Mouse (Mus musculus) right cerebral cortex, adult 2 months (tissue): ENCODE measurements around the gene Gapdh.

Experiments used
- DNase-seq, 2 experiments: peaks; one replicate each; pipeline ENCODE4 v3.0.0; 2021 to 2022; ENCODE audit warnings: low spot score in 2 of 2

Gene Gapdh

GRCm38 (mm10) chr6:125166051-125166751 lies at the start of gene Gapdh:
Gapdh (minus strand) TSS chr6:125166467.
- DNase-seq = peak; percentile 26 to 42

GRCm38 (mm10) chr6:125215148-125215954 lies 49.1 kb upstream of the Gapdh start, which contains the start of gene Vamp1:
Vamp1 (plus strand) TSS chr6:125215551.
- peak; percentile 96 to 98 for DNase-seq

GRCm38 (mm10) chr6:125213715-125214114 lies 47.4 kb upstream of the Gapdh start:
- no peak for DNase-seq

GRCm38 (mm10) chr6:125213129-125213528 lies 46.9 kb upstream of the Gapdh start:
- DNase-seq = no peak

- no peak for DNase-seq
Measured at GRCm38 (mm10) chr6:125212621-125213020, 46.4 kb upstream of the Gapdh start.

GRCm38 (mm10) chr6:125210436-125210835 lies 44.2 kb upstream of the Gapdh start:
- no peak for DNase-seq

GRCm38 (mm10) chr6:125197166-125197565 lies 30.9 kb upstream of the Gapdh start:
- no peak for DNase-seq

- DNase-seq = no peak
Measured at GRCm38 (mm10) chr6:125196301-125196700, 30.0 kb upstream of the Gapdh start.

GRCm38 (mm10) chr6:125195541-125196075 lies 29.3 kb upstream of the Gapdh start:
- DNase-seq = no peak

- no peak for DNase-seq
Measured at GRCm38 (mm10) chr6:125193390-125193789, 27.1 kb upstream of the Gapdh start.

- DNase-seq = no peak
Measured at GRCm38 (mm10) chr6:125192841-125193240, 26.6 kb upstream of the Gapdh start.

GRCm38 (mm10) chr6:125192016-125192714 lies 25.9 kb upstream of the Gapdh start:
- DNase-seq = peak; percentile 91 to 92

GRCm38 (mm10) chr6:125191332-125192015 lies 25.2 kb upstream of the Gapdh start, which contains the start of the genes Ncapd2 and Mrpl51:
Ncapd2 (minus strand) TSS chr6:125191701.
Mrpl51 (plus strand) TSS chr6:125191801.
- peak; percentile 97 to 98 for DNase-seq

- no peak for DNase-seq
Measured at GRCm38 (mm10) chr6:125190816-125191215, 24.5 kb upstream of the Gapdh start.

GRCm38 (mm10) chr6:125186203-125186602 lies 19.9 kb upstream of the Gapdh start:
- no peak for DNase-seq

- DNase-seq = peak in 1 of 2 experiments; percentile 16
Measured at GRCm38 (mm10) chr6:125182133-125182532, 15.9 kb upstream of the Gapdh start.

GRCm38 (mm10) chr6:125179601-125180000 lies 13.3 kb upstream of the Gapdh start:
- DNase-seq = no peak

- no peak for DNase-seq
Measured at GRCm38 (mm10) chr6:125175469-125175868, 9.2 kb upstream of the Gapdh start.

- DNase-seq = no peak
Measured at GRCm38 (mm10) chr6:125173256-125173655, 7.0 kb upstream of the Gapdh start.

GRCm38 (mm10) chr6:125172474-125172873 lies 6.2 kb upstream of the Gapdh start:
- no peak for DNase-seq

GRCm38 (mm10) chr6:125170194-125170593 lies 3.9 kb upstream of the Gapdh start:
- DNase-seq = no peak
